ENCODE assay signal across 14 mouse cellular contexts in the genomic region with DNA sequence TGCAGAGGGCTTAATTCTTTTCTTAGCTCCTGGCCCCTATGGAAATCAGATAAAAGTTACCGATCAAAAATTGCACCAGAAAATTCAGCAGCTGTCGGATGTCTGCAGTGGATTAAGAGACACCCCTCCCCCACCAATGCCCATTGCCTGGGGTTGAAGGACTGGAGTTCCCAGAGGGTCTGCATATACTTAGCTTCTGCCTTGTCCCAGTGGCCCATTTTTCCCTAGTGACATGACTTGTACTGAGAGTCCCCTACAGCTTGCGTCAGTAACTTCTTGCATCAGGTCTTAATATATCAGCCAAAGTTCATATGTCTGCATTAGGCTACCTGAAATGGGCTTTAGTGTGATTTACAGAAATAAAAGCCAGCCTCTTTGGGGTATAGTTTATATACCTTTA. TPM values are rescaled to one million over a fixed set of nuclear protein-coding genes. Genes with fewer than 3 reads are reported as not detected.
DNase-seq lines count a peak whose midpoint lies in the region; ATAC-seq and TF ChIP-seq lines count a peak whose summit lies in the region.
"Had no signal": no experiment of that assay in that cellular context is flagged by ENCODE, and none has a peak within 500 bp of the region (broad histone marks: within the 10 kb centered on the region; RNA-seq: fewer than 3 reads in every experiment).

No protein-coding gene starts in this region.

- intact Hi-C loops in heart, postnatal 10 days (cut with DNase I) = no loop called here

- ATAC-seq in heart, embryonic 11.5 days (replicated peaks; ENCODE audit: insufficient number of reproducible peaks, low FRiP score, low TSS enrichment) = no peak
- no peak for ATAC-seq in hindbrain, embryonic 12.5 days (ENCODE audit: low FRiP score)
- peak; percentile 32 for ATAC-seq in liver, embryonic 15.5 days (ENCODE audit: insufficient read depth)
- no peak for ATAC-seq in forebrain, embryonic 16.5 days

- no peaks in the 10 kb centered on the region for H3K36me3 ChIP-seq in heart, embryonic 11.5 days (ENCODE audit: control insufficient read depth, insufficient read depth, low read length)
- peaks cover 11% of the 10 kb centered on the region; the same call in 1 of the 2 replicates for H3K36me3 ChIP-seq in hindbrain, embryonic 12.5 days
- H3K36me3 ChIP-seq in liver, embryonic 15.5 days (replicated peaks) = peaks cover 31% of the 10 kb centered on the region
- H3K36me3 ChIP-seq in forebrain, embryonic 16.5 days (ENCODE audit: control insufficient read depth, insufficient read depth) = no peaks in the 10 kb centered on the region

- 0 out of 2 replicates have a peak overlapping the region, but pooled peaks have one; percentile 11 for H3K4me2 ChIP-seq in heart, embryonic 11.5 days
- no peak overlapping the region for H3K4me2 ChIP-seq in hindbrain, embryonic 12.5 days (replicated peaks)
- peak overlapping the region; percentile 65 for H3K4me2 ChIP-seq in liver, embryonic 15.5 days
- no peak overlapping the region for H3K4me2 ChIP-seq in forebrain, embryonic 16.5 days (ENCODE audit: low read length)
- H3K4me2 ChIP-seq: embryonic facial prominence, embryonic 15.5 days had no signal

- no peak overlapping the region for H3K4me3 ChIP-seq in heart, embryonic 11.5 days (ENCODE audit: low read depth, low read length)
- H3K4me3 ChIP-seq in bone marrow, adult 2 months (replicated peaks; ENCODE audit: control insufficient read depth, low read depth, low read length) = no peak overlapping the region
- H3K4me3 ChIP-seq in hindbrain, embryonic 12.5 days = no peak overlapping the region
- H3K4me3 ChIP-seq in liver, embryonic 15.5 days (replicated peaks) = peak overlapping the region; percentile 24
- no peak overlapping the region for H3K4me3 ChIP-seq in forebrain, embryonic 16.5 days (replicated peaks; ENCODE audit: low read length)
- H3K4me3 ChIP-seq: embryonic facial prominence, embryonic 15.5 days; megakaryocyte, embryonic 14.5 days had no signal

- WGBS in heart, embryonic 11.5 days (ENCODE audit: insufficient replicate concordance) = 35% methylated on average over 3 of the region's 3 CpGs
- WGBS in bone marrow, adult 2 months = 42% methylated on average over 3 of the region's 3 CpGs
- 54% methylated on average over 3 of the region's 3 CpGs for WGBS in hindbrain, embryonic 12.5 days
- 24% methylated on average over 3 of the region's 3 CpGs for WGBS in liver, embryonic 15.5 days (ENCODE audit: insufficient replicate concordance)
- 73% methylated on average over 3 of the region's 3 CpGs for WGBS in forebrain, embryonic 16.5 days

- no peak for DNase-seq in heart, postnatal 10 days
- no peak for DNase-seq in spleen, adult 18-20 months
- DNase-seq in right cerebral cortex, postnatal 36 days (ENCODE audit: low spot score in 2 of 2) = no peak
- DNase-seq: B cell, adult 2 months; cerebellum, adult 2 months; thymus, adult 2 months had no signal

- peak overlapping the region; percentile 57; the same call in 1 of the 2 replicates for H3K27ac ChIP-seq in heart, embryonic 11.5 days (ENCODE audit: low read depth, low read length)
- H3K27ac ChIP-seq in bone marrow, adult 2 months (ENCODE audit: control insufficient read depth, insufficient read depth, low read depth, low read length, poor library complexity) = peak overlapping the region; percentile 74
- peak overlapping the region; percentile 52; the same call in 1 of the 2 replicates for H3K27ac ChIP-seq in hindbrain, embryonic 12.5 days
- H3K27ac ChIP-seq in liver, embryonic 15.5 days (replicated peaks) = peak overlapping the region; percentile 90
- no peak overlapping the region for H3K27ac ChIP-seq in forebrain, embryonic 16.5 days (ENCODE audit: low read length)
- H3K27ac ChIP-seq: embryonic facial prominence, embryonic 15.5 days had no signal

- peaks cover 8% of the 10 kb centered on the region for H3K4me1 ChIP-seq in heart, embryonic 11.5 days (ENCODE audit: control insufficient read depth, insufficient read depth, low read length)
- H3K4me1 ChIP-seq in bone marrow, adult 2 months (ENCODE audit: control insufficient read depth, insufficient read depth, low read length) = peaks cover 7% of the 10 kb centered on the region; the same call in 1 of the 2 replicates
- H3K4me1 ChIP-seq in hindbrain, embryonic 12.5 days = peaks cover 17% of the 10 kb centered on the region
- peaks cover 77% of the 10 kb centered on the region for H3K4me1 ChIP-seq in liver, embryonic 15.5 days (replicated peaks)
- H3K4me1 ChIP-seq in forebrain, embryonic 16.5 days (replicated peaks; ENCODE audit: control insufficient read depth, insufficient read depth, low read length) = 0 out of 2 replicates have a peak, but pooled peaks cover 2% of the 10 kb centered on the region

- no peaks in the 10 kb centered on the region for H3K9me3 ChIP-seq in heart, embryonic 11.5 days (replicated peaks; ENCODE audit: control insufficient read depth, low read length)
- no peaks in the 10 kb centered on the region for H3K9me3 ChIP-seq in hindbrain, embryonic 12.5 days (replicated peaks)
- no peaks in the 10 kb centered on the region for H3K9me3 ChIP-seq in liver, embryonic 15.5 days (replicated peaks)
- H3K9me3 ChIP-seq in forebrain, embryonic 16.5 days (ENCODE audit: control insufficient read depth, low read length) = no peaks in the 10 kb centered on the region
- H3K9me3 ChIP-seq: embryonic facial prominence, embryonic 15.5 days; megakaryocyte, embryonic 14.5 days had no signal

- no peaks in the 10 kb centered on the region for H3K27me3 ChIP-seq in heart, embryonic 11.5 days (ENCODE audit: control insufficient read depth, insufficient read depth, low read length)
- no peaks in the 10 kb centered on the region for H3K27me3 ChIP-seq in hindbrain, embryonic 12.5 days
- no peaks in the 10 kb centered on the region for H3K27me3 ChIP-seq in liver, embryonic 15.5 days
- no peaks in the 10 kb centered on the region for H3K27me3 ChIP-seq in forebrain, embryonic 16.5 days (replicated peaks; ENCODE audit: control insufficient read depth, insufficient read depth, low read length)
- H3K27me3 ChIP-seq: embryonic facial prominence, embryonic 15.5 days; megakaryocyte, embryonic 14.5 days had no signal

- no peak for TF ChIP-seq POLR2A in bone marrow, adult 2 months (IDR thresholded peaks at IDR 0.05; ENCODE audit: borderline replicate concordance, control insufficient read depth, low read depth, low read length)

- H3K9ac ChIP-seq in heart, embryonic 11.5 days (ENCODE audit: low read depth, low read length) = no peak overlapping the region
- 0 out of 2 replicates have a peak overlapping the region, but pooled peaks have one; percentile 19 for H3K9ac ChIP-seq in hindbrain, embryonic 12.5 days
- peak overlapping the region; percentile 25 for H3K9ac ChIP-seq in liver, embryonic 15.5 days
- H3K9ac ChIP-seq in forebrain, embryonic 16.5 days (replicated peaks; ENCODE audit: low read depth, low read length) = no peak overlapping the region
- H3K9ac ChIP-seq: embryonic facial prominence, embryonic 15.5 days had no signal

- no peak for TF ChIP-seq CTCF in bone marrow, adult 2 months (IDR thresholded peaks at IDR 0.05; ENCODE audit: control insufficient read depth, insufficient read depth, low read length)

RNA-seq across cellular contexts. Expression of a gene that starts 22.9 kb away (rescaled TPM):
- 28.3 and 38.3 TPM in 2 replicates for polyA plus RNA-seq in heart, embryonic 11.5 days (2014; fragmentation: Nextera tagmentation; extraction: Ambion mirVana)
- 10 to 100 TPM; 39.0 to 39.3 TPM for total RNA-seq in heart, postnatal 10 days (2021)
- 29.4 and 41.8 TPM in 2 replicates for polyA plus RNA-seq in bone marrow, adult 2 months (2011; ENCODE audit: insufficient read depth, insufficient read length, low replicate concordance, missing spikeins)
- polyA plus RNA-seq in hindbrain, embryonic 12.5 days (2016; fragmentation: Nextera tagmentation; extraction: Ambion mirVana) = 63.8 and 64.8 TPM in 2 replicates
- 34.3 and 34.7 TPM in 2 replicates for polyA plus RNA-seq in liver, embryonic 15.5 days (2015; fragmentation: Nextera tagmentation; extraction: Ambion mirVana)
- 50.2 and 53.3 TPM in 2 replicates for polyA plus RNA-seq in forebrain, embryonic 16.5 days (2015; fragmentation: Nextera tagmentation; extraction: Ambion mirVana)

RNA-seq across cellular contexts. Expression of a gene that starts 41.8 kb away (rescaled TPM):
- polyA plus RNA-seq in heart, embryonic 11.5 days (2014; fragmentation: Nextera tagmentation; extraction: Ambion mirVana) = 0.13 and 0.29 TPM in 2 replicates
- total RNA-seq in heart, postnatal 10 days (2021) = 1 to 10 TPM in 1 of 2 experiments, under 1 TPM in 1; 0.82 to 3.3 TPM
- polyA plus RNA-seq in bone marrow, adult 2 months (2011; ENCODE audit: insufficient read depth, insufficient read length, low replicate concordance, missing spikeins) = not detected in 2 replicates
- 12.0 and 12.2 TPM in 2 replicates for polyA plus RNA-seq in hindbrain, embryonic 12.5 days (2016; fragmentation: Nextera tagmentation; extraction: Ambion mirVana)
- polyA plus RNA-seq in liver, embryonic 15.5 days (2015; fragmentation: Nextera tagmentation; extraction: Ambion mirVana) = 18.7 and 22.0 TPM in 2 replicates
- polyA plus RNA-seq in forebrain, embryonic 16.5 days (2015; fragmentation: Nextera tagmentation; extraction: Ambion mirVana) = 77.4 and 91.5 TPM in 2 replicates
- total RNA-seq: gastrocnemius, adult 18-20 months had no signal

RNA-seq across cellular contexts. Expression of a gene that starts 41.9 kb away (rescaled TPM):
- polyA plus RNA-seq in heart, embryonic 11.5 days (2014; fragmentation: Nextera tagmentation; extraction: Ambion mirVana) = 2.1 and 3.1 TPM in 2 replicates
- 1 to 10 TPM; 1.1 to 1.5 TPM for total RNA-seq in heart, postnatal 10 days (2021)
- not detected in 2 replicates for polyA plus RNA-seq in bone marrow, adult 2 months (2011; ENCODE audit: insufficient read depth, insufficient read length, low replicate concordance, missing spikeins)
- polyA plus RNA-seq in hindbrain, embryonic 12.5 days (2016; fragmentation: Nextera tagmentation; extraction: Ambion mirVana) = 58.5 and 60.2 TPM in 2 replicates
- 0.17 and 0.30 TPM in 2 replicates for polyA plus RNA-seq in liver, embryonic 15.5 days (2015; fragmentation: Nextera tagmentation; extraction: Ambion mirVana)
- polyA plus RNA-seq in forebrain, embryonic 16.5 days (2015; fragmentation: Nextera tagmentation; extraction: Ambion mirVana) = 93.7 and 99.2 TPM in 2 replicates

Comparison
In these comparisons a context has a peak if more than half of its experiments do, and no peak if none do; other contexts are left out.
1. H3K4me2 ChIP-seq: peak in heart, embryonic 11.5 days (single experiment) and liver, embryonic 15.5 days (single experiment); none in hindbrain, embryonic 12.5 days (single experiment) and forebrain, embryonic 16.5 days (single experiment).
2. H3K9ac ChIP-seq: peak in hindbrain, embryonic 12.5 days (single experiment) and liver, embryonic 15.5 days (single experiment); none in heart, embryonic 11.5 days (single experiment) and forebrain, embryonic 16.5 days (single experiment).
3. RNA of a gene that starts 41.8 kb away (polyA plus RNA-seq): 77.4 to 91.5 TPM in forebrain, embryonic 16.5 days, 18.7 to 22.0 TPM in liver, embryonic 15.5 days and 12.0 to 12.2 TPM in hindbrain, embryonic 12.5 days; 0.13 to 0.29 TPM in heart, embryonic 11.5 days and not detected in bone marrow, adult 2 months; every median in the first group is over 10 times any median in the second.
4. RNA of a gene that starts 41.9 kb away (polyA plus RNA-seq): 93.7 to 99.2 TPM in forebrain, embryonic 16.5 days and 58.5 to 60.2 TPM in hindbrain, embryonic 12.5 days; 2.1 to 3.1 TPM in heart, embryonic 11.5 days, not detected in bone marrow, adult 2 months and 0.17 to 0.30 TPM in liver, embryonic 15.5 days; every median in the first group is over 10 times any median in the second.